Mouse (Mus musculus) thymus, postnatal 36 days (tissue): ENCODE data around the gene Tmem101.
"Not testable (repeated sequence)": the region's sequence is repeated elsewhere in the genome, so short reads cannot be mapped to it uniquely, and the experiment has no call there.

Source experiments
- DNase-seq, 2 experiments: peaks; one replicate each; pipeline ENCODE4 v3.0.0; 2022; ENCODE audit warnings: mixed read lengths in 2 of 2

Tmem101 gene

GRCm38 (mm10) chr11:102156039-102156785, at the start of gene Tmem101:
Tmem101 (minus strand) TSS chr11:102156404.
- DNase-seq = peak; percentile 75 to 79

GRCm38 (mm10) chr11:102201408-102201821, 45.2 kb upstream of the Tmem101 start:
- DNase-seq = no peak

- DNase-seq = no peak
Measured at GRCm38 (mm10) chr11:102199856-102200255, 43.7 kb upstream of the Tmem101 start.

GRCm38 (mm10) chr11:102198245-102198644, 42.0 kb upstream of the Tmem101 start:
- DNase-seq = no peak

GRCm38 (mm10) chr11:102196018-102196797, 40.0 kb upstream of the Tmem101 start:
- no peak for DNase-seq

GRCm38 (mm10) chr11:102193657-102194440, 37.6 kb upstream of the Tmem101 start:
- DNase-seq = no peak

- DNase-seq = no peak
Measured at GRCm38 (mm10) chr11:102190848-102191247, 34.6 kb upstream of the Tmem101 start.

- DNase-seq = peak; percentile 67 to 76
Measured at GRCm38 (mm10) chr11:102189461-102190436, 33.5 kb upstream of the Tmem101 start, which contains the start of gene G6pc3. G6pc3 (plus strand) TSS chr11:102189620.

- DNase-seq = no peak
Measured at GRCm38 (mm10) chr11:102188980-102189379, 32.8 kb upstream of the Tmem101 start.

GRCm38 (mm10) chr11:102186235-102186634, 30.0 kb upstream of the Tmem101 start:
- DNase-seq = no peak

- no peak for DNase-seq
Measured at GRCm38 (mm10) chr11:102185677-102186076, 29.5 kb upstream of the Tmem101 start.

- DNase-seq = peak; percentile 98 to 99
Measured at GRCm38 (mm10) chr11:102184646-102185495, 28.7 kb upstream of the Tmem101 start, which contains the start of gene Lsm12. Lsm12 (minus strand) TSS chr11:102185296.

GRCm38 (mm10) chr11:102184253-102184645, 28.0 kb upstream of the Tmem101 start:
- DNase-seq = no peak

- DNase-seq = no peak
Measured at GRCm38 (mm10) chr11:102179836-102180235, 23.6 kb upstream of the Tmem101 start.

GRCm38 (mm10) chr11:102168689-102169088, 12.5 kb upstream of the Tmem101 start:
- no peak for DNase-seq

GRCm38 (mm10) chr11:102167539-102167938, 11.3 kb upstream of the Tmem101 start:
- DNase-seq = no peak

- no peak for DNase-seq
Measured at GRCm38 (mm10) chr11:102165971-102166722, 9.9 kb upstream of the Tmem101 start.

- no peak for DNase-seq
Measured at GRCm38 (mm10) chr11:102159781-102160180, 3.6 kb upstream of the Tmem101 start.

- DNase-seq = not testable (repeated sequence)
Measured at GRCm38 (mm10) chr11:102158024-102158423, 1.8 kb upstream of the Tmem101 start.

GRCm38 (mm10) chr11:102156786-102157089, 534 bp upstream of the Tmem101 start:
- DNase-seq = no peak
